Mouse (Mus musculus) gastrocnemius, postnatal 14 days (tissue): ENCODE measurements around the gene Rngtt. TPM values are rescaled to one million over a fixed set of nuclear protein-coding genes. Genes with fewer than 3 reads are reported as not detected.

ENCODE experiments used
- DNase-seq: peaks from one replicate; pipeline ENCODE4 v3.0.0; 2021; ENCODE audit warnings: mixed read lengths
- intact Hi-C: fragments of 180-260 bp; cut with DNase I; formaldehyde crosslinking; loops from one replicate; pipeline ENCODE4 v1.15.1; 2025; ENCODE audit warnings: low total_unique reads
- microRNA-seq, 2 experiments: library from miRNA; unstranded; fragments of <30 nt; microRNA quantifications; one replicate each; pipeline ENCODE4 v1.2.0; 2021
- total RNA-seq, 2 experiments: library from RNA; stranded (reverse); gene quantifications; 2 replicates each; pipeline ENCODE4 v1.2.3; 2021

The Rngtt gene
- total RNA-seq, 2 experiments from 2014 or later = 7.8 to 9.6 TPM

DNA sequence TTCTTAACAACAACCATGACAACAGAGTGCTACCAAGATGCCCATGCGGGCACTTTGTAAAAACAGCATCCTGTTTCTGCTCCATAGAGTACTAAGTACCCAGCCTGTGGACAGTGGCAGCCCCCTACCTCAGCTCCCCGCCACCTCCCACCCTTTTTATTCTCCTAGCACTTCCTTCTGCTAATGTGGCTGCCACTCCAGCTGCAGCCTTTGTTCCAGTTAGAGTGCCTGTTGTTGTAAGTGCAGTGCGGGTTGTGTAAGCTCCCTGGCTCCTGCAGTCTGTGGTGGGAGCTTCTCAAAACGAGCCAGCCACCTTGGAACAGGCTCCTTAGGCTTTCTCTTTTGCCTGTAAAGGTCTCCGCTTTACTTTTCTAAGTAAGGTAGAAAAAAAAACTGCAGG lies 239.5 kb downstream of the Rngtt start:
- intact Hi-C loops = no loop called here
- DNase-seq = no peak

Small RNA genes within 50 kb of the gene (microRNA-seq; reads per million reads assigned to microRNA genes)
- 0 reads per million in 2 experiments for gene Mir8118

Other genes with a start within 250 kb of the Rngtt start
- 10 to 100 TPM; 19.2 to 51.0 TPM for gene Gabrr2, start 247.3 kb upstream of the Rngtt start, total RNA-seq
- gene Gabrr1, start 177.8 kb upstream of the Rngtt start, total RNA-seq = not detected
- gene Pm20d2, start 120.6 kb upstream of the Rngtt start, total RNA-seq = 10 to 100 TPM; 29.0 to 29.6 TPM
- gene Srsf12, start 101.3 kb upstream of the Rngtt start, total RNA-seq = not detected
- gene Pnrc1, start 20.1 kb upstream of the Rngtt start, total RNA-seq = 100 to 1,000 TPM in 1 of 2 experiments, 10 to 100 TPM in 1; 86.4 to 125 TPM